Mouse (Mus musculus): ENCODE data around the gene Poln. TPM values are rescaled to one million over a fixed set of nuclear protein-coding genes. Genes with fewer than 3 reads are reported as not detected.

The Poln gene
- polyA plus RNA-seq, 1 experiment = not detected

GRCm38 (mm10) chr5:34182486-34182885 is 13.2 kb upstream of the Poln start:
- Histone ChIP-seq H3K4me3 (replicated peaks) (no peak overlapping the region), H3K9me3 (ENCODE audit: control insufficient read depth, low read length) (no peaks in the 10 kb centered on the region), H3K4me1 (ENCODE audit: control insufficient read depth) (peaks cover 21% of the 10 kb centered on the region), H3K36me3 (ENCODE audit: control insufficient read depth) (no peaks in the 10 kb centered on the region; the same call in 1 of the 2 replicates), H3K27me3 (ENCODE audit: control insufficient read depth) (peaks cover 4% of the 10 kb centered on the region; the same call in 1 of the 2 replicates)
- TF ChIP-seq TAL1 (IDR thresholded peaks at IDR 0.05; ENCODE audit: low read length) (no peak), GATA1 (IDR thresholded peaks at IDR 0.05; ENCODE audit: low read length) (no peak)

DNA sequence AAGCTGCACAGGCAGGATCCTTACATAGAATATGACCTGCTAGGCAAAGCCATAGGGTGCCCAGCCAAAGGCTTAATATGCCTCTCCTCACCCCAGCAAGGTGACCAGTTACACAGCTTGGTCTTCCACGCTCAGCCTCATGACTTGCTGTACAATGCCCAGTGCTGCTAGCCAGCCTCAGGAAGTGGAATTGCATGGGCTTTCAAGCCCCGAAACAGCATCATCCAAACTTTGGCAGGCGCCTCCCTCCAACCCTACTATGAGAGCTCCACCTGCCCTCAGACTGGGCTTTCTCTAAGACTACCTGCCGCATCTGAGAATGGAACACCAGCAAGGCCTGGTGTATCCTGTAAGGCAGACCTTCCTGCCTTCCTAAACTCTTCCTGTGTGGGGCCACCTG is 8.6 kb upstream of the Poln start:
- Histone ChIP-seq H3K27me3 (ENCODE audit: control insufficient read depth) (no peaks in the 10 kb centered on the region), H3K9me3 (ENCODE audit: control insufficient read depth, low read length) (no peaks in the 10 kb centered on the region), H3K4me3 (replicated peaks) (no peak overlapping the region), H3K4me1 (ENCODE audit: control insufficient read depth) (peaks cover 3% of the 10 kb centered on the region; the same call in 1 of the 2 replicates), H3K36me3 (ENCODE audit: control insufficient read depth) (peaks cover 8% of the 10 kb centered on the region; the same call in 1 of the 2 replicates)
- TF ChIP-seq GATA1 (IDR thresholded peaks at IDR 0.05; ENCODE audit: low read length) (no peak), TAL1 (IDR thresholded peaks at IDR 0.05; ENCODE audit: low read length) (no peak)

DNA sequence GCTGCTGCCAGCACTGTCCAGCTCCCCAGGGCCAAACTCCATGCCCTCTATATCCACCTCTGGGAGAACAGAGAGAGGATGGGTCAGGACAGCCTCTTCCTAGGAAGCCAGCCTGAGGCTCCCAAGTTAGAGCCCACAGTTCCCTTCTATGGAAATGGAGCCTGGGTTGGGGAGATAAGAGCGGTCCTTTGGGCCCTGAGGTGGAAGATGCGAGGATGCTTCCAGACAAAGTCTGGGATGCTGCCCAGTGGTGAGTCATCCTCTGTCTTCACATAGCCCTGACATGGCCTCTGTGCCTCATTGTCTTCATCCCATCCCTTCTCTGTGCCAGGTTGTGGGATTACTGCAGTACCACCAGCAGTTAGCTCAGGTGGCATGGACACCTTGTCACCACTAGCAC is 7.8 kb upstream of the Poln start:
- Histone ChIP-seq H3K27me3 (ENCODE audit: control insufficient read depth) (no peaks in the 10 kb centered on the region), H3K4me1 (ENCODE audit: control insufficient read depth) (peaks cover 3% of the 10 kb centered on the region; the same call in 1 of the 2 replicates), H3K9me3 (ENCODE audit: control insufficient read depth, low read length) (no peaks in the 10 kb centered on the region), H3K4me3 (replicated peaks) (no peak overlapping the region), H3K36me3 (ENCODE audit: control insufficient read depth) (peaks cover 8% of the 10 kb centered on the region; the same call in 1 of the 2 replicates)
- TF ChIP-seq TAL1 (IDR thresholded peaks at IDR 0.05; ENCODE audit: low read length) (no peak), GATA1 (IDR thresholded peaks at IDR 0.05; ENCODE audit: low read length) (no peak)

GRCm38 (mm10) chr5:34176691-34177090 is 7.4 kb upstream of the Poln start:
- Histone ChIP-seq H3K27me3 (ENCODE audit: control insufficient read depth) (no peaks in the 10 kb centered on the region), H3K36me3 (ENCODE audit: control insufficient read depth) (peaks cover 8% of the 10 kb centered on the region; the same call in 1 of the 2 replicates), H3K4me1 (ENCODE audit: control insufficient read depth) (peaks cover 2% of the 10 kb centered on the region; the same call in 1 of the 2 replicates), H3K9me3 (ENCODE audit: control insufficient read depth, low read length) (no peaks in the 10 kb centered on the region), H3K4me3 (replicated peaks) (no peak overlapping the region)
- TF ChIP-seq TAL1 (IDR thresholded peaks at IDR 0.05; ENCODE audit: low read length) = no peak
- TF ChIP-seq GATA1 (IDR thresholded peaks at IDR 0.05; ENCODE audit: low read length) = no peak

GRCm38 (mm10) chr5:34175403-34175694 is 6.1 kb upstream of the Poln start:
- H3K36me3 ChIP-seq (ENCODE audit: control insufficient read depth) = peaks cover 8% of the 10 kb centered on the region; the same call in 1 of the 2 replicates
- no peak for TF ChIP-seq TAL1 (IDR thresholded peaks at IDR 0.05; ENCODE audit: low read length)
- TF ChIP-seq GATA1 (IDR thresholded peaks at IDR 0.05; ENCODE audit: low read length) = no peak

GRCm38 (mm10) chr5:34174550-34175402 is 5.5 kb upstream of the Poln start:
- TF ChIP-seq TAL1 (IDR thresholded peaks at IDR 0.05; ENCODE audit: low read length) = no peak
- no peak for TF ChIP-seq GATA1 (IDR thresholded peaks at IDR 0.05; ENCODE audit: low read length)
- peaks cover 8% of the 10 kb centered on the region; the same call in 1 of the 2 replicates for H3K36me3 ChIP-seq (ENCODE audit: control insufficient read depth)
- peaks cover 10% of the 10 kb centered on the region for H3K4me1 ChIP-seq (ENCODE audit: control insufficient read depth)
- H3K27me3 ChIP-seq (ENCODE audit: control insufficient read depth) = no peaks in the 10 kb centered on the region
- no peak overlapping the region for H3K4me3 ChIP-seq (replicated peaks)
- no peaks in the 10 kb centered on the region for H3K9me3 ChIP-seq (ENCODE audit: control insufficient read depth, low read length)

More at GRCm38 (mm10) chr5:34175403-34175694, 6.1 kb upstream of the Poln start:
- Histone ChIP-seq H3K9me3 (ENCODE audit: control insufficient read depth, low read length) (no peaks in the 10 kb centered on the region), H3K27me3 (ENCODE audit: control insufficient read depth) (no peaks in the 10 kb centered on the region), H3K4me3 (replicated peaks) (no peak overlapping the region), H3K4me1 (ENCODE audit: control insufficient read depth) (peaks cover 5% of the 10 kb centered on the region)

GRCm38 (mm10) chr5:34174021-34174420 is 4.8 kb upstream of the Poln start:
- no peak for TF ChIP-seq TAL1 (IDR thresholded peaks at IDR 0.05; ENCODE audit: low read length)
- no peak for TF ChIP-seq GATA1 (IDR thresholded peaks at IDR 0.05; ENCODE audit: low read length)
- Histone ChIP-seq H3K4me3 (replicated peaks) (no peak overlapping the region), H3K36me3 (ENCODE audit: control insufficient read depth) (peaks cover 8% of the 10 kb centered on the region; the same call in 1 of the 2 replicates), H3K9me3 (ENCODE audit: control insufficient read depth, low read length) (no peaks in the 10 kb centered on the region), H3K4me1 (ENCODE audit: control insufficient read depth) (peaks cover 12% of the 10 kb centered on the region), H3K27me3 (ENCODE audit: control insufficient read depth) (no peaks in the 10 kb centered on the region)

DNA sequence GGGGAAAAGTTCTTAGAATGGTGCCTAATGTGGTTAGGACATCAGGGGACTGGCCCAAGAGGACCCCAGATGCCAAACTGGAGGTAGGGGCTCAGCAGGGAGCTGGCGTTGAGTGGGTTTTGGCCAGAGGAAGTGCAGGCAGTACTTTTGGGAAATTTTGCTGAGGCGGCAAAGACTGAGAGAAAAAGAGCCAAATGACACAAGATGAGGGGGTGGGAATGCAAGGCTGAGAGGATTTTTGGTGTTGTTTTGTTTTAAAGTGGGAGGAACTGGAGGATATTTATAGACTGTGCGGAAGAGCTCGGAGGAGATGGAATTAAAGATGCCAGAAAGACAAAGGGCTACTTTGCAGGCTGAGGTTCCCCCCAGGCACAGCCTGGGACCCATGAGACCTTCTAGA is 1.5 kb upstream of the Poln start:
- peaks cover 15% of the 10 kb centered on the region for H3K36me3 ChIP-seq (ENCODE audit: control insufficient read depth)
- TF ChIP-seq GATA1 (IDR thresholded peaks at IDR 0.05; ENCODE audit: low read length) = no peak
- TF ChIP-seq TAL1 (IDR thresholded peaks at IDR 0.05; ENCODE audit: low read length) = no peak

DNA sequence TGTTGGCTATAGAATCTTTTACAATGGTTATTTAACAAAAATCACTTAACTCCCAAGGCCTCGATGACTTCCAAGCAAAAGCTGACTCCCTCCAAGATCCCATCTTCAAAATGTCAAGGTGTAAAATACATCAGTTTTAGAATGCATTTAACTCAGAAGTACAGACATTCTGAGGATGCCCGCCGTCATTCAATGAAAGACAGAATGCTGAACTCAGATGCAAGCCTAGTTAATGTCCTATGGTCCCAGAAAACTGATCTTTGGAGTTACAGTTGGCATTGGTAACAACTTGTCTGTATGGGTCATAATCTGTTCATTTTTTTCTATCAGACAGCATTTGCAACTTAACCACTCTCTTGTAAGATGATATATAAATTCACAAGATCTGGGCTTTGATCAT is 706 bp upstream of the Poln start:
- Histone ChIP-seq H3K36me3 (ENCODE audit: control insufficient read depth) (peaks cover 20% of the 10 kb centered on the region), H3K9me3 (ENCODE audit: control insufficient read depth, low read length) (no peaks in the 10 kb centered on the region), H3K4me1 (ENCODE audit: control insufficient read depth) (peaks cover 35% of the 10 kb centered on the region), H3K4me3 (replicated peaks) (peak overlapping the region; percentile 88), H3K27me3 (ENCODE audit: control insufficient read depth) (no peaks in the 10 kb centered on the region)
- TF ChIP-seq GATA1 (IDR thresholded peaks at IDR 0.05; ENCODE audit: low read length) = no peak
- TF ChIP-seq TAL1 (IDR thresholded peaks at IDR 0.05; ENCODE audit: low read length) = no peak

More for the DNA sequence above, 1.5 kb upstream of the Poln start:
- H3K27me3 ChIP-seq (ENCODE audit: control insufficient read depth) = no peaks in the 10 kb centered on the region
- no peaks in the 10 kb centered on the region for H3K9me3 ChIP-seq (ENCODE audit: control insufficient read depth, low read length)
- H3K4me3 ChIP-seq (replicated peaks) = no peak overlapping the region
- H3K4me1 ChIP-seq (ENCODE audit: control insufficient read depth) = peaks cover 28% of the 10 kb centered on the region
